Mouse (Mus musculus) testis, adult 2 months (tissue): ENCODE results near the gene Sympk.

ENCODE experiments used
- CTCF ChIP-seq: fragments of 200-500 bp; IDR thresholded peaks from 2 replicates; pipeline ENCODE4 v1.5.1; 2012; ENCODE audit warnings: low read depth, mild to moderate bottlenecking, inconsistent platforms, low read length, moderate library complexity; ENCODE audit not compliant: control insufficient read depth, insufficient read depth, insufficient replicate concordance
- POLR2A ChIP-seq: fragments of 200-500 bp; IDR thresholded peaks from 2 replicates; pipeline ENCODE4 v1.6.1; 2012; ENCODE audit warnings: low read depth, mild to moderate bottlenecking, inconsistent platforms, low read length, moderate library complexity; ENCODE audit not compliant: control insufficient read depth

DNA sequence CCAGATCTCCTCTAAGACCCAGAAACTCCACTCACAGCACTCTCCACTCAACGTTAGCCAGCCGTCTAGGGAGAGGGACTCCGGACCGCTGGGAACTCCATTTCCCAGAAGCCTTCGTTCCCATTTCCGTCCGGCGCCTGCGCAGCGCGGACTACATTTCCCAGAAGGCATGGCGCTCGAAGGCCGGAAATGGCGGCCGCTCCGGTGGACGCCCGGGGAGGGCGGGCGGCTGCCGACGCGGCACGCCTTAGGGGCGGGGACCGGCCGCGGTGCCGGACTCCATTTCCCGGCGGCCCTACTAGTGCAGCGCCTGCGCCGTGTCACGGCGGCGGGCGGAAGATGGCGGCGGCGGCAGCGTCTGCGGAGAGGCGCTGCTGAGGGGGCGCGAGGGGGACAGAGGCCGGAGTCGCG is at the start of gene Sympk:
- TF ChIP-seq POLR2A (peak; percentile 54; the same call in 1 of the 2 replicates), CTCF (no peak)
